Comparison of ENCODE assay signal across 9 mouse cellular contexts in the genomic region with DNA sequence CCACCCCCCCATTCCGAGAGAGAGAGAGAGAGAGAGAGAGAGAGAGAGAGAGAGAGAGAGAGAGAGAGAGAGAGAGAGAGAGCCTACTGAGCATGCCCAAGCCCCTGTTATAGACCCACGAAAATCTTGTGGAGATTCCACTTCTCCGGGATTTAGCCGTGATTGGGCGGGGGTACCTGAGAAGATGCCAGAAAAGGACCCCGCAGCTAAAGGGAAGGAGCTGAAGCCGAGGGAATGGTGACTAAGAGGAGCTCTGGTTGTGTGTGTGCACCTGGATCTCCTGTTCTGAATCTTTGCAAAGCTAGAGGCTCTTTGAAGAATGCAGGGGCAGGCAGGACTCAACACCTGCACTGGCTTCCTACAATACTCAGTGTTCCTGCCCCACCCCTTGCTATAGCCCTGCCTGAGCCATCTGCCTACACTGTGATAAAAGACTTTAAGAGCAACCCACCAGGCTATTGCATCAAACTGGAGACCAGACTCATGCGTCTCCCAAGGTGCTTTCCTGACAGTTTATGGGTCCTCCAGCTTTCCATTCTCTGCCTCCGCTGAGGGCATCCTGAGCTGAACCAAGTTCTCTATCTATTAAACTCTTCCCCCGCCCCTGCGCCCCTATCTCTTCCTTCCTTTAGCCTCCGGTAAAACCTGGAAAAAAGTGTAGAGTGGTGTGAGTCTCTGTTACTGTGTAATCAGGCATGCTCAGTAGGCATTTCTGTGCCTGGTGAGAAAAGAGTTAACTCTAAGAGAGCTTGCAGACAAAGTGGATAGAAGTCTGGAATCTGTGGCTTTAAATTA. TPM values are rescaled to one million over a fixed set of nuclear protein-coding genes. Genes with fewer than 3 reads are reported as not detected.
DNase-seq lines count a peak whose midpoint lies in the region; ATAC-seq and TF ChIP-seq lines count a peak whose summit lies in the region.
"Had no signal": no experiment of that assay in that cellular context is flagged by ENCODE, and none has a peak within 500 bp of the region (broad histone marks: within the 10 kb centered on the region; RNA-seq: fewer than 3 reads in every experiment).

No protein-coding gene starts in this region.

- no peak overlapping the region for H3K9ac ChIP-seq in embryonic facial prominence, embryonic 14.5 days (ENCODE audit: low read depth, low read length)
- H3K9ac ChIP-seq in hindbrain, postnatal 0 days (replicated peaks; ENCODE audit: low read length): peak overlapping the region; percentile 65
- peak overlapping the region; percentile 69 for H3K9ac ChIP-seq in neural tube, embryonic 15.5 days (replicated peaks)
- H3K9ac ChIP-seq: kidney, embryonic 15.5 days; stomach, embryonic 15.5 days had no signal

- no peak for TF ChIP-seq CTCF in hindbrain, postnatal 0 days (IDR thresholded peaks at IDR 0.05; ENCODE audit: low read depth)

- DNase-seq in cerebellum, postnatal 10 days: peak; percentile 83
- no peak for DNase-seq in embryonic facial prominence, embryonic 14.5 days (ENCODE audit: low spot score)
- peak; percentile 88 for DNase-seq in hindbrain, postnatal 0 days (ENCODE audit: low spot score)
- no peak for DNase-seq in testis, postnatal 14 days (ENCODE audit: low spot score)
- no peak for DNase-seq in adrenal gland, postnatal 25 days
- DNase-seq in lung, postnatal 14 days: no peak

- no peaks in the 10 kb centered on the region for H3K4me1 ChIP-seq in embryonic facial prominence, embryonic 14.5 days (ENCODE audit: control insufficient read depth, insufficient read depth, low read length)
- no peaks in the 10 kb centered on the region for H3K4me1 ChIP-seq in hindbrain, postnatal 0 days (ENCODE audit: insufficient read depth, low read length)
- H3K4me1 ChIP-seq in neural tube, embryonic 15.5 days: peaks cover 10% of the 10 kb centered on the region
- H3K4me1 ChIP-seq: stomach, embryonic 15.5 days had no signal

- WGBS in embryonic facial prominence, embryonic 14.5 days: 36% methylated on average over 11 of the region's 12 CpGs
- WGBS in hindbrain, postnatal 0 days: 19% methylated on average over 12 of the region's 12 CpGs
- WGBS in neural tube, embryonic 15.5 days: 14% methylated on average over 12 of the region's 12 CpGs

- 0 out of 2 replicates have a peak, but pooled peaks cover under 1% of the 10 kb centered on the region for H3K9me3 ChIP-seq in embryonic facial prominence, embryonic 14.5 days (ENCODE audit: control insufficient read depth, low read length)
- H3K9me3 ChIP-seq in hindbrain, postnatal 0 days (ENCODE audit: low read length): peaks cover 2% of the 10 kb centered on the region; the same call in 1 of the 2 replicates
- peaks cover under 1% of the 10 kb centered on the region; the same call in 1 of the 2 replicates for H3K9me3 ChIP-seq in neural tube, embryonic 15.5 days (replicated peaks)
- H3K9me3 ChIP-seq: stomach, embryonic 15.5 days had no signal

- no peak overlapping the region for H3K27ac ChIP-seq in embryonic facial prominence, embryonic 14.5 days (replicated peaks; ENCODE audit: low read depth, low read length)
- peak overlapping the region; percentile 93 for H3K27ac ChIP-seq in hindbrain, postnatal 0 days
- H3K27ac ChIP-seq in neural tube, embryonic 15.5 days (replicated peaks): peak overlapping the region; percentile 95
- H3K27ac ChIP-seq: kidney, embryonic 15.5 days; stomach, embryonic 15.5 days had no signal

- H3K36me3 ChIP-seq in embryonic facial prominence, embryonic 14.5 days (ENCODE audit: control insufficient read depth, insufficient read depth, low read length): no peaks in the 10 kb centered on the region
- peaks cover 3% of the 10 kb centered on the region; the same call in 1 of the 2 replicates for H3K36me3 ChIP-seq in hindbrain, postnatal 0 days (ENCODE audit: insufficient read depth, low read length)
- peaks cover 10% of the 10 kb centered on the region for H3K36me3 ChIP-seq in neural tube, embryonic 15.5 days
- H3K36me3 ChIP-seq: kidney, embryonic 15.5 days; stomach, embryonic 15.5 days had no signal

- H3K27me3 ChIP-seq in embryonic facial prominence, embryonic 14.5 days (replicated peaks; ENCODE audit: control insufficient read depth, insufficient read depth, low read length): no peaks in the 10 kb centered on the region
- H3K27me3 ChIP-seq in hindbrain, postnatal 0 days (ENCODE audit: insufficient read depth, low read length): no peaks in the 10 kb centered on the region
- H3K27me3 ChIP-seq in neural tube, embryonic 15.5 days (replicated peaks): no peaks in the 10 kb centered on the region
- H3K27me3 ChIP-seq: kidney, embryonic 15.5 days; stomach, embryonic 15.5 days had no signal

- peak; percentile 42; the same call in 1 of the 2 replicates for ATAC-seq in embryonic facial prominence, embryonic 14.5 days (ENCODE audit: low read depth)
- ATAC-seq in hindbrain, postnatal 0 days: peak; percentile 86
- peak; percentile 91 for ATAC-seq in neural tube, embryonic 15.5 days (ENCODE audit: low FRiP score)

- no peak overlapping the region for H3K4me3 ChIP-seq in embryonic facial prominence, embryonic 14.5 days (ENCODE audit: low read depth, low read length)
- peak overlapping the region; percentile 69 for H3K4me3 ChIP-seq in hindbrain, postnatal 0 days (ENCODE audit: low read length)
- peak overlapping the region; percentile 62 for H3K4me3 ChIP-seq in neural tube, embryonic 15.5 days (replicated peaks)

- peak overlapping the region; percentile 45; the same call in 1 of the 2 replicates for H3K4me2 ChIP-seq in embryonic facial prominence, embryonic 14.5 days (ENCODE audit: low read depth, low read length)
- peak overlapping the region; percentile 56 for H3K4me2 ChIP-seq in hindbrain, postnatal 0 days (ENCODE audit: low read depth, low read length)
- H3K4me2 ChIP-seq in neural tube, embryonic 15.5 days: peak overlapping the region; percentile 62

RNA-seq across cellular contexts. Expression of gene Nrxn1, which starts 0.4 kb away (rescaled TPM):
- polyA plus RNA-seq in embryonic facial prominence, embryonic 14.5 days (2014; fragmentation: Nextera tagmentation; extraction: Ambion mirVana): 12.2 and 16.3 TPM in 2 replicates
- total RNA-seq in hindbrain, postnatal 0 days (2014; rRNA removed): 487 and 584 TPM in 2 replicates
- 198 and 217 TPM in 2 replicates for polyA plus RNA-seq in hindbrain, postnatal 0 days (2015; fragmentation: Nextera tagmentation; extraction: Ambion mirVana)
- 222 and 245 TPM in 2 replicates for polyA plus RNA-seq in neural tube, embryonic 15.5 days (2015; fragmentation: Nextera tagmentation; extraction: Ambion mirVana)
- total RNA-seq in adrenal gland, postnatal 25 days (2021): 13.6 and 15.1 TPM in 2 replicates

Comparison
In these comparisons a context has a peak if more than half of its experiments do, and no peak if none do; other contexts are left out.
1. DNase-seq: peak in cerebellum, postnatal 10 days (2 of 2) and hindbrain, postnatal 0 days (single experiment); none in embryonic facial prominence, embryonic 14.5 days (single experiment), testis, postnatal 14 days (single experiment), adrenal gland, postnatal 25 days (single experiment) and lung, postnatal 14 days (single experiment).
2. RNA of gene Nrxn1, which starts 0.4 kb away (polyA plus RNA-seq): 222 to 245 TPM in neural tube, embryonic 15.5 days and 198 to 217 TPM in hindbrain, postnatal 0 days; 12.2 to 16.3 TPM in embryonic facial prominence, embryonic 14.5 days; every median in the first group is over 10 times any median in the second.
3. Peak in every context shown above with its lines, with median percentiles within 50 percentile points of each other: ATAC-seq and H3K4me2 ChIP-seq.